Mouse (Mus musculus) bone marrow macrophage, adult 2 months (primary cell): ENCODE measurements around the gene Rbmxl1.

Source experiments
- CTCF ChIP-seq: IDR thresholded peaks from 2 replicates; pipeline ENCODE4 v1.5.1; 2012; ENCODE audit warnings: low read depth, mild to moderate bottlenecking, low read length, moderate library complexity
- POLR2A ChIP-seq: IDR thresholded peaks from 2 replicates; pipeline ENCODE4 v1.6.1; 2012; ENCODE audit warnings: mild to moderate bottlenecking, low read depth, low read length, borderline replicate concordance

DNA sequence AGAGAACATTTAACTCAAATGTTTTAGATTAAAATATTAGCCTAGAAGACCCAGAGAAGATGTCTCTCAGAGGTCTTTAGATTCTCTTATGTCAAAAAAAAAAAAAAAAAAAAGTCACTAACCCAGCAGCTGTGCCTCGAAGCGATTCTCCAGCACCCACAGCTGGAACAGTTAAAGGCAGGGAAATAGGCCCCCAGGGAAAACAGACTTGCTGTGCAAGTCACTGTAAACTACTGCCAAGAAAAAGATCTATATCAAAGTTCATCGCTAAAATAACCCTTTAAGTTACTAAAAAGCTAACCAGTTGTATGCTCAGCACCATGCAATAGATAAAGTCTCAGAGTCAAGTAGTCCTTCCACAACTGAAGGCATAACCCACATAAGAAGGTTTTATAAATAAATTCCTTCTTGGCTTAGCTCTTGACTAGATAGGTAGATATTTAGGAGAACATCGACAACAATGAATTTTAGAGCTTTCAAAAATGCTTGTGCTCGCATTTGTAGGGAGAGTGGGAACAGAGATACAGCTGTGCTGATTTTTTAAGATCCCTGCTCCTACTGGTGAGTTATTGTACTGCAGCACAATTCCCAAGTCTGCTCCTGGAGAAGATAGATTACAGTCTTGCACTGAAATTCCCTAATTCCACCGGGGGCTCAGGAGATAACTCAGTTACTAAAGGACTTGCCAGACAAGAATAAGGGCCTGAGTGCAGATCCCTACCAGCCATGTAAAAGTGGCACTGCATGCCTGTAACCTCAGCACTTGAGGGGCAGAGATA, 31.5 kb downstream of the Rbmxl1 start:
- TF ChIP-seq POLR2A (no peak), CTCF (no peak)
